Mouse (Mus musculus): ENCODE measurements around the gene Scd3. TPM values are rescaled to one million over a fixed set of nuclear protein-coding genes. Genes with fewer than 3 reads are reported as not detected.

The Scd3 gene
- total RNA-seq (2022): 1 to 10 TPM; 2.9 to 3.8 (median 3.1) TPM

DNA sequence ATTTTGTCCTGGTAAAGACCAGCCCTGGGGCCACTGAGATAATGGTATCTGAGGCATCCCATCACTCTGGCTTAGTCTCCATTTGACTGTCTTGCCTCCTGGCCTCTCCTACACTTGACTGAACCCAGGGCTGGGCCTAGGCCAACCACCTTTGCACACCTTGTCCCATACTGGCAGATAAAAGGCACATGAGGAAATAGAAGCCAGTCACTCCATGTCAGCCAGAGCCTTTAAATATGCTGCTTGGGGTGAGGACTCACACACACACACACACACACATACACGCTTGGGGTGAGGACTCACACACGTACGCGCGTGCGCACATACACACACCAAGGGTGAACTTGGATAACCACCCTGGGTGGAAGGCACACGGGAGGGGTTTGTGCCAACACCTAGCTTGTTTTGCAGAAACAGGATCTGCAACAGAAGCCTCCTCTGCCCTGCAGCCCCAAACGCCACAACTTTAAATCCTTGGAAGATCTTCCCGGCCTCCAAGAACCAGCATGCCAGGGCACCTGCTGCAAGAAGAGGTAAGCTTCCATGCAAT is at the start of gene Scd3:
Gene Scd3 (plus strand): TSS at position 255 of the 550 bp plus-strand sequence.
- no peak for DNase-seq (ENCODE audit: low spot score in 2 of 2)

DNA sequence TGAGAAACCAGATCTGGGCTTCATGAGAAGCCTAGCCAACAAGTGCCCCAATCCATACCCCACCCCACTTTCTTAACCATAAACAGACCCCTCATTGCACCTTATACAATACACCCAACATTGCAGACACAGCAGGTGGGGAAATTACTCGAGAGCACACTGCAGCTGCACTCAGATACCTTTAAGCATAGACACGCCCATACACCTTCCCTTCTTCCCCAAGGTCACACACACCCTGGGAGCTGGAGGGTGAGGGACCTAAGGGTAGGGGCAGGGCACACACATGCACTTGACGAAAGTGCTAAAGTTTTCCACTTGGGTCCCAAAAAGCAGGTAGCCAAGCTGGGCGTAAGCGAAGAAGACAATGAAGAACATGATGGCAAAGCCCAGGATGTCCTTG is 49.3 kb upstream of the Scd3 start:
- DNase-seq (ENCODE audit: low spot score in 2 of 2): no peak

DNA sequence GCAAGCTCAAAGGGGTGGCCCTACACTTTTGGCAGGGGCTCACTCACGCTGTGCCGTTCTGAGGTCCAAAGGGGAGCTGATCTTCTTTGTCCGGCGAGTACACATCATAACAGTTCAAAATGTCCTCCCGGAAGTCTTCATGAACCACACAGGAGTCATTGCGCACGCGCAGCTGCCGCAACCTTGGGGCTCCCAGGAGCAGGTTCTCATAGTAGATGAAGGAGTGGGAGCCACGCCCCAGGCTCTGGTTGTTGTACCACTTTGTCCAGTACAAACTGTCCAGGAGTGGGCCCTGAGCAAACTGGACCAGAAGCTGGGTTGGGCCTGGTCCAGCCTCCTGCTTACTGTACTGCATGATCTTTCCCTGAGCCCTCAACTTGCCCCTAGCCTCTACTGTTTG is 46.1 kb upstream of the Scd3 start:
- DNase-seq (ENCODE audit: low spot score in 2 of 2): no peak

DNA sequence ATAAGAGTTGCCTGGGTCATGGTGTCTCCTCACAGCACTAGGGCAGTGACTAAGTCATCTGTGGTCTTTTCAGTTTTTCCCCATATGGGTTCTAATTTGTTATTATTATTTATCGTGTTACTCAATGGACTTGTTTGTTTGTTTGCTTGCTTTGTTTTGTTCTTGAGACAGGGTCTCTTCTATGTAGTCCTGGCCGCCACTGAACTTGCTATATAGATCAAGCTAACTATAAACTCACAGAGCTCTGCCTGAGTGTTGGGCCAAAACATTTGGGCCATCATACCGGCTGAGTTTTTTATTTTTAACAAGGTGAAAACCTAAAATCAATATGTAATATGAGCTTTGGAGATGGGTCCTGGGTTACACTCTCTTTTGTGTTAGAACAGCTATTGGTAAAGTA is 43.7 kb upstream of the Scd3 start:
- no peak for DNase-seq (ENCODE audit: low spot score in 2 of 2)

DNA sequence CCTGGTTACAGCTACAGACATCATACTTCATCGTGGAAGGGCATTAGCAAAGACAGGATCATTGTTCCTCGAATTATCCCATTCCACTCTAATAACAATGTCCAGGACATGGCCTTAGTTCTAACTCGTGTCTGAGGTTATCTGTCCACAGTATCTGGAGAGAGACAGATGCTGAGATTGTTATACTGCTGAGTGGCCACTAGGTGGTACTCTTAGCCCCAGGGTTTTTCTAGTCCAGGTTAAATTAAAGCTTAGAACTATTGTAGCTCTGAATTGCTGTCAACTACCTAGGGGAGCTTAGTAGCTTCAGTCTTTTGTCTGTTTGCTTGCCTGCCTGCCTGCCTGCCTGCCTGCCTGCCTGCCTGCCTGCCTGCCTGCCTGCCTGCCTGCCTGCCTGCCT is 41.6 kb upstream of the Scd3 start:
- no peak for DNase-seq (ENCODE audit: low spot score in 2 of 2)

DNA sequence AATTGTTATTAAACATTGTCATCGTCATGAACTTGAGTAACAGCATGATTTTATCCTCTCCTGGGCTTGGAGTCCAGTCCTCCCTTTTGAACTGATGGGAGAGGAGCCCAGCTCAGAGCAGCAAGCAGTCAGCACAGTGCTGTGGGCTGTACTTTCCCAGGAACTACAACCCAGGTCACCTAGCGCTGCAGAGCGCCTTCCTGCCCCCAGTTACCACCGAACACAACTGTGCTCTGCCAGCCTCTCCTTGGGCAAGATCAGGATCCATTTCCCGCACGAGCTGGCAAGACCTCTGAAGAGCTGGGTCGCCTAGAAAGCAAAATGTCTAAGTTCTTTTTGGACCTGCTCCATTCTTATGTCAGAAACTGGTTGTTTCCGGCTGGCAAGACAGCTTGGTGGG is 28.2 kb upstream of the Scd3 start:
- DNase-seq (ENCODE audit: low spot score in 2 of 2): no peak

DNA sequence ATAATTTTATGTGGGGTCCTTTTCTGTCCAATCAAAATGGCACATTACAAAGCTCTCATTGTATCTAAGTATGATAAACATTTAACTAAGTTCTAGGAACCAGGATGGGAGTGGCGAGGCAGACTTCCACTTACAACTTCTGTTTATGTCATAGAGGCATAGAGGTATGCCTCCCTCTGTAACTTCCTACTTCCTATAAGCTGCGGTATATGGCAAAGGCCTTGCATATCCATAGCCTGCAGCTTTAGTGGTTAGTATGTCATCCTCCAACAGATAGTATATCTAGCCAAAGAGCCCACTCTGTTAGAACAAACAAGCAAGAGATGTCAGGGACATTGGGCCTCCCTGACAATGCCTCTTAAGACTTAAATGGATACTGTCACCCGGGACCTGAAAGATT is 26.3 kb upstream of the Scd3 start:
- no peak for DNase-seq (ENCODE audit: low spot score in 2 of 2)

DNA sequence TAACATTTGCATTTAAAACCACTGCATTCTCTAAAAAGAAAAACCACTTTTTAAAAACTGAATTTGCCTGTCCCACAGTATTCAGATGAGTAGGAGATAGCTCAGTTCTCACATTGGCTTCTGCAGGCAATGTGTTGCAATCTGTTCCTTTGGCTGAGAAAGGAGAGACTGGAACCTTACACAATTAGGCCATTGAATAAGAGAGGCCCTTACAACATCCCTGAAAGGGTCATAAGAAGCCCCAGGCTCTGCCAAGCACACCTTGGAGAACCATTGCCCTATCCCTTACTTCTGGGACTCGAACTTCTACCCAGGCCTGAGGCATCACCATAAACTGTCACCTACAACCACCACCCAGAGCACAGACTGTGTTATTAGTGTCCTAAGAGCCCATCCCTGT is 22.6 kb upstream of the Scd3 start:
- DNase-seq (ENCODE audit: low spot score in 2 of 2): no peak

DNA sequence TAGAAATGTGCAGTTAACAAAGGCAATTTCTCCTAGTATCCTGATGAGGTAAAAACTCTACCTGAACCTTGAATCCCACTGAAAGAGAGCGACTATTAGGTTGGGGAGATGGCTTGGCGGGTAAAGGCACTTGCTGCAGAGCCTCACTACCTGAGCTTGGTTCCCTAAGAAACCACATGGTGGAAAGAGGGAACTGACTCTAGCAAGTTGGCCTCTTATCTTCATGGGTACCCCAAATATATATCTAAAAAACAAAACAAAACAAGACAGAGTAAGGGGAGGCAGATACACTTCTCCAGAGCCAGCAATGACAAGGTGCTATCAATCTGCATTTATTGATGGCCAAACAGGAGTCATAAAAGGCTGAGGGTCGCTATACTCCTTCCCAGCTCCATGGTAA is 19.1 kb upstream of the Scd3 start:
- DNase-seq (ENCODE audit: low spot score in 2 of 2): no peak

DNA sequence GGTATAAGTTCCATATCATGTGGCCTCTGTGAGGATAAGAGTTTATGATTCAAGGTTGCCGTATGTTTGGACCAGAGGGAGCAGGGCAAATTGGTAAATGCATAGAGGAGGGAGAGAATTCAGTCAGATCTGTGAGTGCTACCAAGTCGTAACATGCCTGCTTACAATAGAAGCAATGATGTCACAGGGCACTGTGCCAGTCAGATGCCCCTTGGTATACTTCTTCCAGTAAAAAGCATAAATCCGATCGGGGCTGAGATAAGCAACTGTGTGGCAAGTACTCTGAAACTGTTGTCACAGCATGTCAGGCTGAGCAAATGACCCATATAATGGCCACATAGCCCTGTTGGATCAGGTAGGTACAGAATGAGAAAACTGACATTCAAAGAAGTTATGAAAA is 14.0 kb upstream of the Scd3 start:
- no peak for DNase-seq (ENCODE audit: low spot score in 2 of 2)

DNA sequence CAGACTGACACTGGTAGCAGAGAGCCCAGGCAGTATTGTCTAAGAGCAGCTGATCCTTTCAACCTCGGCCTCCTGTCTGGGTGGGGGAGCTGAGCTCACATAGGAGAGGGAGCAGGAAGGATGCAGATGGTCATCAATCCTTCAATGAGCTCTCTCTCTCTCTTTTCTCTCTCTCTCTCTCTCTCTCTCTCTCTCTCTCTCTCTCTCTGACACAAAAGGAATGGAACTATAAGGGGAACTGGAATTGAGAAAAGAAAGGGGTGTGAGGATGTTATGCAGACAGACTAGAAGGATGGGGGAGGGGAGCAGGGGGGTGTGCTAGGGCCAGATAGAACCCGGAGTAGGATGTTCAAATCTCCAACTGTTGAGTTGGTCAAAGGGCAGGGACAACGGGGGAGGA is 10.7 kb upstream of the Scd3 start, which contains the start of gene Pkd2l1:
Gene Pkd2l1 (minus strand): TSS at position 101 of the 400 bp plus-strand sequence.
- DNase-seq (ENCODE audit: low spot score in 2 of 2): no peak

DNA sequence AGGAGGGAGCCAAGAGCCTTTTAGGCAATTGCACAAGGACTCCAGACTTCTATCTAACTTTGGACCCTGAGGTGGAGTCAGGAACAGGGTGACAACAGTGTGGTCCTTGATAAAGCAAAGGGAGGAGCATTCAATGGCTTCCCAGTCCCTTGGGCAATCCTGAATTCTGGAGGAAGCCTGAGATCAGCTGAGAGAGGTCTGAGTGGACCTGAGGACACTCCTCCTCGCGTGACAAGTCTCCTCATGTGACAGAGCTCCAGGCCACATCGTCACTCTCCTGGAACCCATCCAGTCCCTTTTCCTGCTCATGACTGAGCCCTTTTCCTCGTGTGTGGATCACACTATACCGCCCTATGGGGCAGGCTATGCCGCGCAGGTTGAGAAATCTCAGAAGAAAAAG is 9.2 kb upstream of the Scd3 start:
- no peak for DNase-seq (ENCODE audit: low spot score in 2 of 2)

DNA sequence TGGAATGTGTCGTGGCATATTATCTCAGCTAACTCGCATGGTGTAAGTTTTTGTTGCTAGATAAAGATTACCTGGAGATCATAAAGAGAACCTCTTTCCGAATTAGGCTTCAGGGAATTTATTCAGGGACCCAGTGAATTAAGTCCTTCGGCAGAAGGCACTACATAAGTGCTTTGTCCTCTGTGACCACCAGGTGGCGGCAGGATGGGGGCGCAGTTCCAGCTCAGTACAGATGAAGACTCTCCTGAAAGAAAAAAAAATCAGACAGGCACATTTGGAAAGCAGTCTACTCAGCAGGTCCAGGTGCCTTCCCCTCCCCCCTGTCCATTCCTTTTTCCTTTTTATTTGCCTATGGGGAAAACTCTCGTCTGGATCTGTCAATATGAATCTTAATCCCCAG is 7.9 kb upstream of the Scd3 start:
- DNase-seq (ENCODE audit: low spot score in 2 of 2): peak; percentile 22 to 64

DNA sequence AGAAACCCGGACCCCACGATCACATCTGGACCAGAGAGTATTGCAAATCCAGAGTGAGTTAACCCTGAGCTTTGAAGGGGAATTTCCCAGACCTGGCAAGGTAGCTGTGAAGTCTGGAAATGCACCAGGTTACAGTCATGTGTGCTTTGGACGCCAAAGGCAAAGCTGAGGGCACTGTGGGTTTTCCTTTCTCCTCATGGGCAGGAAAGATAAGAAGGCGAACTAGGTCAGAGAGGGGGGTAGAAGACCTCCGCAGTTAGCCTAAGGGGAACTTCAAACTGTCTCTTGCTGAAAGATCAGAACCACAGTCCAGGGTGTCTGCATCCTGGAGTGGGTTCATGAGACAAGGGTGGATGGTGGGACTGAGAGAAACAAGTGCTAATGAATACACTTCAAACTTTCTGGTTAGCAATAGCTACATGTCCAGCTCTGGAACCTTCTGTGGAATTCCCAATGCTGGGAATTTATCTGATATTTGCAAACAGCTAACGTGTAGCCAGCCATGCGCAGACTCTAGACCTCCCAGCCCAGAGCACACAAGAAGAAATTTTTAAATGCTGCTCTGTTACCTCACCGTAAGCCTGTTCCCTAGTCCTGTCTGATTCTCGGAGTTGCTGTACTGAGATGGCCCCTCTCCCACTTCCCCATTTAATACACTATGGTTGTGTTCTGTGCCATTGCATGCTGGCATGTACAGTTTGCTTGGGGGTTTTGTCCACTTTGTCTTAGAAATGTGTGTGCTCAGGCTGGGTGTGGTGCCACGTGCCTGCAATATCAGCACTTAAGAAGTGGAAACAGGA is 5.8 kb upstream of the Scd3 start:
- DNase-seq (ENCODE audit: low spot score in 2 of 2): no peak

DNA sequence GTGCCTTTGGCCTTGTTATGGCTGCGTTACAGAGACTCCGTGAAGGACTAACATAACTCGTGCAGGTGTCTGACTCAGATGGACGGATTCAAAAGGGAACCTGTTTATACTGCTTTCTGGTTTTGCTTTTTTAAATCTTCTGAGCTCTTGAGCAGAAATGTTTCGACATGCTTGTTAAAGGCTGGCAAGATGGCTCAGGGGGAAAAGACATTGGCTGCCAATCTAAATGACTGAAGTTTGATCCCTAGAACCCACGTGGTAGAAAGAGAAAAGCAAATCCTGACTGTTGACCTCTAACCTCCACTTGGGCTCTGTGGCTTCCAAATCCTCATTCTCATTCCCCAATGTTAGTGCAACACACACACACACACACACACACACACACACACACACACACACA is 4.6 kb upstream of the Scd3 start:
- no peak for DNase-seq (ENCODE audit: low spot score in 2 of 2)

DNA sequence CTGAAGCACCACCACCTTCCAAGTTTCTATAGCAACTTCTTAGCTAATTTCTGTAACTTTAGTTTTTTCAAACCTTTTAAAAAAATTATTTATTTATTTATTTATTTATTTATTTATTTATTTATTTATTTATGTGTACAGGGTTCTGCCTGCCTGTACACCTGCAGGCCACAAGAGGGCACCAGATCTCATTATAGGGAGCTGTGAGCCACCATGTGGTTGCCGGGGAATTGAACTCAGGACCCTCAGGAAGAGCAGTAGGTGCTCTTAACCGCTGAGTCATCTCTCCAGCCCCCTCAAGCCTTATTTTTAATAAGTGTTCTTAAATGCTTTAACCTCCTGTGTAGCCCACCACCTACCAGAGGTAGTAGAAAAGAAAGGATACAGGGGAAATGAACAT is 4.1 kb upstream of the Scd3 start:
- DNase-seq (ENCODE audit: low spot score in 2 of 2): no peak

DNA sequence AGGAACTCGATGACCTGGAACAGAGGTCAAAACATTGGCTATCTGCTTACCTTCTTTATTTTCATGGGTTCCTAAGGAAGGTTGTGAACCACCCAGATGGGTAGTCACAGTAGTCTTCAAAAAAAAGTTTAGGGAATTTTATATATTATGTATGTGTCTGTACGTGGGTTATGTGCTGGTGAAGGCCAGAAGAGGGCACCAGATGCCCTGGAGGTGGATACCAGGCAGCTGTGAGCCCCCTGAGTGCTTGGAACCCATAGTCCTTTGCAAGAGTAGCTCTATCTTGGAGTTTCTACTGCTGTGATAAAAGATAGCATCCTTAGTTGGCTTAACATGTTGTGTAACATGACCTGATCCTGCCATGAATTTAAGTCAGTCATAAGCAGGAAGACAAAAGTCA is 4.0 kb downstream of the Scd3 start:
- DNase-seq (ENCODE audit: low spot score in 2 of 2): no peak

DNA sequence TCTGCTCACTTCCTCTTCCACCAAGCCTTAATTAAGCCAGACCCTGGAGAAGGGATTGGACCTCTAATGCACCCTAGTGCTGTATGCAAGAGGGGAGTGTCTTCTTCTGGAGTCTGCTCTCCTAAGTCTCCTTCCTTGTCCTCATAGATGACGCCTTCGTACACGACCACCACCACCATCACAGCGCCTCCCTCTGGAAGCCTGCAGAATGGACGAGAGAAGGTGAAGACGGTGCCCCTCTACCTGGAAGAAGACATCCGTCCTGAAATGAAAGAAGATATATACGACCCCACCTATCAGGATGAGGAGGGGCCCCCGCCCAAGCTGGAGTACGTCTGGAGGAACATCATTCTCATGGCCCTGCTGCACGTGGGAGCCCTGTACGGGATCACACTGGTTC is 12.2 kb downstream of the Scd3 start:
- no peak for DNase-seq (ENCODE audit: low spot score in 2 of 2)

DNA sequence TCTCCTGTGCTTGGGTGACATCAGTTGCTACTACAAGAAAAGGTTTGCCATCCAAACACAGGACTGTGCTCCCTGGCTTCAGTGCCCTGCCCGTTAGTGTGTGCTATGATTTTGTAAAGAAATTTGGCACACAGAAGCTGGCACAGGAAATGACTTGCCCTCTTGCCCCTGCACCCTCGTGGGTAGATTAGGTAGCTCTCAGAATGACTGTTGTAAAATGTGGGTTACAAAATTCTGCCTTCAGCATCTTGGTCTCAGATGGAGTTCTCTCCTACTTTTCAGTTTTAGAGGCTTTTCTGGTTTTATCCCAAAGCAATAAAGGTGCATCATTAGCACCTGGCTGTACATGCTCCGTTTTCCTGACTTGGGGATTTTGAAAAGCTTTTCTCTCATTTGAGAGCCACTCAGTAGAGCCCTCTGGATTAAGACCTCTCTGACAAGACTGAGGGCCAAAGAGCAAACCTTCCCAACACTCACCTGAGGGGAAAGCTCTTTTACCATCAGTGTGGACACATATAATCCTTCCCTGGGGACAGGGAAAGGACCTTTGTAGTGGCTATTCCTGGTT is 15.0 kb downstream of the Scd3 start:
- no peak for DNase-seq (ENCODE audit: low spot score in 2 of 2)

DNA sequence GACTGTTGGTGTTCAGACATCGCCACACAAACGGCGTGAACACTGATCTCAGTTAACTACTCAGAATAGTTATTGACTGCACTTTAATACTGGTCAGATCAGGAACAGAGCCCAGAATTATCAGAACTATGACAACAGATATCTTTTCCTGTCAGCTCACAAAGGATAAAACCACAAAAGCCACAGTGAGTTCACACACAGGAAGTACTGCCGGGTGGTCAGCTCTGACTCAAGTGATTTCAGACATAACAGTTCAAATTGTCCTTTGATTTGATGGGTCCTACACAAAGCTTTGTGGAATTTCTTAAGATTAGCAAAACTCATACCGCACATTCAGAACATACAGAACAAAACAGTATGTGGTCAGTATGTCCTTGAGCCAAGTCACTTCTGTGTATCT is 22.7 kb downstream of the Scd3 start:
- no peak for DNase-seq (ENCODE audit: low spot score in 2 of 2)

DNA sequence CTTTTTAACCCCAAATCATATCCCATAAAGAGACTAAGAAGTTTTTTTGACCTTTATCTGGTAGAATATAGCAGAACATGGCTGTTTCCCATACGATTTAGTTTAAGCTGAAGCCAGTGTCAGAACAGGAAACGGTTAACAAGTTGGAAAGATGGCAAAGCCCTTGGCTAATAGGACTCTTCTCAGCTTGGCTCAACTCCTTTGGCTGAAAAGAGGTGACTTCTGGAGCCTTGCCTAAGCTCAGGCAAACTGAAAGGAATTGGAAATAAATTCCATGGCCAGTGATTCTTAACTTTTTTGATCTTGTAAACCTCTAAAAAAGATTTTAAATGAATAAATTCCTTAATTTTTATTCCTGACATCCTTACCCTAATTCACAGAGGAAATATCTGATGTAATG is 26.7 kb downstream of the Scd3 start:
- no peak for DNase-seq (ENCODE audit: low spot score in 2 of 2)

DNA sequence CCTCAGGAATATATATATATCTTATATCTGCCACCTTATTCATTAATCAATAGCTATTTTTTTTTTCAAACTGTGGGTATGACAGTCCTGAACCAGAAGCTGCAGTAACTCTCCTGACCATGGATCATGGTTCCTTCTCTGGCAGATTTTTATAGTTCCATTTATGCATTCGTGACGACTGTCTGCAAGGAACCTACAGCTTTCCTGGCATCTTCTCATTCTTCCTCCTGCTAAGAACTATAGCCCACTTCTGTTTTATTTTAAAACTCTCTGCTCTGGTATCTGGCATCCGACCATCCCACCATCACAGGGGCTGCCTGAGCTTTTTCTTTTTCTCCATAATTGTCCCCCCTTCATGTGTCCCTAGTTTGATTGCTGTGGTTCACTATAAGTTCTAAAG is 27.1 kb downstream of the Scd3 start:
- DNase-seq (ENCODE audit: low spot score in 2 of 2): no peak

DNA sequence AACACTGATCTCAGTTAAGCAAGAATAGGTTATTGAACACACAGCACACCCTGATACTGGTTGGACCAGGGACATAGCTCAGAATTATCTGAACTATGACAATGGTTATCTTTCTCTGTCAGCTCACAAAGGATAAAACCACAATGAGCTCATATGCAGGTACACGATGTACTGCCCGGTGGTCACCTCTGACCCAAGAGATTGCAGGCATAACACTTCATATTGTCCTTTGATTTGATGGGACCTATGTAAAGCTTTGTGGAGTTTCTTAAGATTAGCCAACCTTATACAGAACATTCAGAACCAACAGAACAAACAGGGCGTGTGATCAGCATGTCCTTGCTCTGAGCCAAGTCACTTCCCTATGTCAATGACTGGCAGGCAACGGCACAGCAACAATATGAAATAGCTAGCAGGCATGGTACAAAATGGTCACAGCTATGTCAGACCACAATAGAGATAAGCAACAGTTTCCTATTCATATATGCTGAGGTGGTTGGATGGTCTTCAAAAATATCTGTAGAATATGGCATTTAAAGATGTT is 28.6 kb downstream of the Scd3 start:
- DNase-seq (ENCODE audit: low spot score in 2 of 2): no peak

Measured in left cerebral cortex, adult 8-10 months (tissue).